Mouse (Mus musculus) bone marrow macrophage, adult 2 months (primary cell): ENCODE measurements around the gene Klhl40. TPM values are rescaled to one million over a fixed set of nuclear protein-coding genes. Genes with fewer than 3 reads are reported as not detected.

Experiments
- H3K27ac ChIP-seq: 2 replicates; pipeline ENCODE4 v1.5.1; 2012; ENCODE audit warnings: low read depth, low read length; ENCODE audit not compliant: insufficient read depth
- H3K4me1 ChIP-seq: 2 replicates; pipeline ENCODE4 v1.6.1; 2012; ENCODE audit warnings: low read length; ENCODE audit not compliant: control insufficient read depth, insufficient read depth
- H3K4me3 ChIP-seq: 2 replicates; pipeline ENCODE4 v1.5.1; 2012; ENCODE audit warnings: mild to moderate bottlenecking, low read length, moderate library complexity; ENCODE audit not compliant: insufficient read depth
- CTCF ChIP-seq: IDR thresholded peaks from 2 replicates; pipeline ENCODE4 v1.5.1; 2012; ENCODE audit warnings: low read depth, mild to moderate bottlenecking, low read length, moderate library complexity
- POLR2A ChIP-seq: IDR thresholded peaks from 2 replicates; pipeline ENCODE4 v1.6.1; 2012; ENCODE audit warnings: mild to moderate bottlenecking, low read depth, low read length, borderline replicate concordance
- polyA plus RNA-seq: library from polyadenylated mRNA; stranded (reverse); fragments of >200 nt; gene quantifications from 2 replicates; pipeline ENCODE4 v1.2.4, GENCODE M21; 2012; ENCODE audit not compliant: missing spikeins, insufficient read depth, insufficient read length

The Klhl40 gene
- polyA plus RNA-seq, 1 experiment: not detected

DNA sequence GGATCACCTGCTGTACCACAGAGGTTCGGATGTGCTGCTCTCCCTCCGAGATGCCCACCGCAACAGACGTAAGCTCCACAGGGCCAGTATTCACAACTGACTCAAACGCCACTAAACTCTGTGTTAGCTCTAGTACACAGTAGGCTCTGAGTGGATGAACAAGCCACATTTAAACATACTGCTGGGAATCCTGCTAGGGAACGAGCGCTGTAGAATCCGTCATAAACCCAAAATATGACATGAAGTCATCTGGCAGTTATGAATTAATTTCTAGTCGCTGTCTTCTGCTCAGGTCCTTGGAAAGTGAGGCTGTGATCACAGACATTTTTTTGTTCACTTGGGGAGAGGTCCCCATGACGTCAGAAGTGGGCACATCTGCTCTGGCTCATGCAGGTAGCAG is 1.5 kb upstream of the Klhl40 start:
- H3K4me1 ChIP-seq: no peaks in the 10 kb centered on the region
- no peak for TF ChIP-seq POLR2A
- TF ChIP-seq CTCF: no peak
- H3K27ac ChIP-seq: no peak overlapping the region
- no peak overlapping the region for H3K4me3 ChIP-seq

GRCm38 (mm10) chr9:121776511-121776910 is 896 bp upstream of the Klhl40 start:
- TF ChIP-seq POLR2A: no peak
- no peak for TF ChIP-seq CTCF
- H3K4me3 ChIP-seq: no peak overlapping the region
- H3K4me1 ChIP-seq: no peaks in the 10 kb centered on the region
- H3K27ac ChIP-seq: no peak overlapping the region

DNA sequence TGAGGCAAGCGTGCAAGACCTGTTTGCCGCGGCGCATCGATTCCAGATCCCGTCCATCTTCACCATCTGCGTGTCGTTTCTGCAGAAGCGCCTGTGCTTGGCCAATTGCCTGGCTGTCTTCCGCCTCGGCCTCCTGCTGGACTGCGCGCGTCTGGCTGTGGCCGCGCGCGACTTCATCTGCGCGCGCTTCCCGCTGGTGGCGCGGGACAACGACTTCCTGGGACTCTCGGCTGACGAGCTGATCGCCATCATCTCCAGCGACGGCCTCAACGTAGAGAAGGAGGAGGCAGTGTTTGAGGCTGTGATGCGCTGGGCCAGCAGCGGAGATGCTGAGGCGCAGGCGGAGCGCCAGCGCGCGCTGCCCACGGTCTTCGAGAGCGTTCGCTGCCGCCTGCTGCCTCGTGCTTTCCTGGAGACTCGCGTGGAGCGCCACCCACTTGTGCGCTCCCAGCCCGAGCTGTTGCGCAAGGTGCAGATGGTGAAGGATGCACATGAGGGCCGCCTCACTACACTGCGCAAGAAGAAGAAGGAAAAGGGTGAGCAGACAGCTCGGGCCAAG is 738 bp downstream of the Klhl40 start:
- Histone ChIP-seq H3K4me1 (no peaks in the 10 kb centered on the region), H3K27ac (no peak overlapping the region), H3K4me3 (peak overlapping the region; percentile 25; the same call in 1 of the 2 replicates)
- no peak for TF ChIP-seq CTCF
- TF ChIP-seq POLR2A: no peak

GRCm38 (mm10) chr9:121784801-121785200 is 7.4 kb downstream of the Klhl40 start:
- Histone ChIP-seq H3K4me1 (no peaks in the 10 kb centered on the region), H3K27ac (no peak overlapping the region), H3K4me3 (no peak overlapping the region)
- TF ChIP-seq POLR2A (no peak), CTCF (no peak)

- Histone ChIP-seq H3K27ac (no peak overlapping the region), H3K4me1 (no peaks in the 10 kb centered on the region), H3K4me3 (no peak overlapping the region)
- TF ChIP-seq CTCF: no peak
- no peak for TF ChIP-seq POLR2A
Measured at GRCm38 (mm10) chr9:121785261-121785660, 7.9 kb downstream of the Klhl40 start.

- no peaks in the 10 kb centered on the region for H3K4me1 ChIP-seq
- H3K4me3 ChIP-seq: no peak overlapping the region
- TF ChIP-seq POLR2A (no peak), CTCF (no peak)
Measured at GRCm38 (mm10) chr9:121786359-121786758, 9.0 kb downstream of the Klhl40 start.

DNA sequence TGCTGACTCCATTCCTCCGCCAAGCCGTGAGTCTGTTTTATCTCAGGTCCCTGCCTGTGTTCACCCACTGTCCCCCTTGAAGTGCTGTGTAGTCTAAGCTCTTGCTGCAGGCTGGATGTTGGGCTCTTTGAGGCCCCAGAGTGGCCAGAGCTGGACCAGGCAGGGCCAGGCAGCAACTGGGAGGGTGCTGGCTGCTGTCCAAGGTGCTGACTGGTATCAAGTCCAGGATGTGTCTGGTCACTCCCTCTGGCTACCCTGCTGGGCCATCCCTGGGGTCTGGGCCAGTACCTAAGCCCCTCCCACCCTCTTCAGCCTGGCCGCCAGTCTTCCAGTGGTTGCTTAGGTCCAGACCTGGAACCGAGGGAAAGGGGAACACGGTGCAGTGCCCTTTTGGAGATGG is 13.8 kb downstream of the Klhl40 start:
- Histone ChIP-seq H3K4me3 (no peak overlapping the region), H3K4me1 (no peaks in the 10 kb centered on the region), H3K27ac (no peak overlapping the region)
- TF ChIP-seq CTCF (no peak), POLR2A (no peak)

More at GRCm38 (mm10) chr9:121786359-121786758, 9.0 kb downstream of the Klhl40 start:
- no peak overlapping the region for H3K27ac ChIP-seq

GRCm38 (mm10) chr9:121791757-121792521 is 14.5 kb downstream of the Klhl40 start, which contains the start of gene Hhatl:
Hhatl (minus strand) TSS chr9:121792507.
- no peak for TF ChIP-seq POLR2A
- no peak for TF ChIP-seq CTCF
- Histone ChIP-seq H3K4me1 (no peaks in the 10 kb centered on the region), H3K27ac (no peak within 1 kb of the TSS), H3K4me3 (no peak within 1 kb of the TSS)

GRCm38 (mm10) chr9:121794972-121795539 is 17.6 kb downstream of the Klhl40 start:
- H3K27ac ChIP-seq: no peak overlapping the region
- H3K4me1 ChIP-seq: no peaks in the 10 kb centered on the region
- TF ChIP-seq CTCF (no peak), POLR2A (no peak)
- no peak overlapping the region for H3K4me3 ChIP-seq

GRCm38 (mm10) chr9:121797722-121798121 is 20.3 kb downstream of the Klhl40 start:
- no peak for TF ChIP-seq CTCF
- TF ChIP-seq POLR2A: no peak
- Histone ChIP-seq H3K4me3 (no peak overlapping the region), H3K27ac (no peak overlapping the region), H3K4me1 (no peaks in the 10 kb centered on the region)
